Comparison of ENCODE assay signal across 10 mouse cellular contexts in genomic region chr2:38355731-38356427, GRCm38 (mm10). TPM values are rescaled to one million over a fixed set of nuclear protein-coding genes. Genes with fewer than 3 reads are reported as not detected.
A peak's percentile ranks its signal among the peaks of the same experiment; 100 is the strongest.
DNase-seq lines count a peak whose midpoint lies in the region; ATAC-seq lines count a peak whose summit lies in the region.
"Had no signal": no experiment of that assay in that cellular context is flagged by ENCODE, and none has a peak within 500 bp of the region (broad histone marks: within the 10 kb centered on the region; RNA-seq: fewer than 3 reads in every experiment).

No protein-coding gene starts in this region.

- DNase-seq in heart, adult 8-10 months (ENCODE audit: low spot score) = no peak
- peak; percentile 48 for DNase-seq in neural tube, embryonic 11.5 days (ENCODE audit: low spot score)
- DNase-seq in neural tube, embryonic 10.5 days (ENCODE audit: extremely low spot score, low spot score) = no peak
- no peak for DNase-seq in limb, embryonic 11.5 days (ENCODE audit: low spot score)
- DNase-seq in frontal cortex, postnatal 10 days (ENCODE audit: low spot score in 2 of 2) = no peak
- DNase-seq: adrenal gland, adult 8-10 months; gastrocnemius, postnatal 36 days had no signal

- peaks cover 20% of the 10 kb centered on the region for H3K4me1 ChIP-seq in heart, embryonic 11.5 days (ENCODE audit: control insufficient read depth, insufficient read depth, low read length)
- peaks cover 9% of the 10 kb centered on the region; the same call in 1 of the 2 replicates for H3K4me1 ChIP-seq in neural tube, embryonic 11.5 days (ENCODE audit: control insufficient read depth, insufficient read depth, low read length)
- H3K4me1 ChIP-seq in limb, embryonic 11.5 days (ENCODE audit: control insufficient read depth, insufficient read depth, low read length) = peaks cover 30% of the 10 kb centered on the region
- H3K4me1 ChIP-seq in stomach, embryonic 15.5 days = peaks cover 16% of the 10 kb centered on the region

- peaks cover 93% of the 10 kb centered on the region for H3K27me3 ChIP-seq in heart, embryonic 11.5 days (ENCODE audit: control insufficient read depth, insufficient read depth, low read length)
- H3K27me3 ChIP-seq in neural tube, embryonic 11.5 days (ENCODE audit: control insufficient read depth, insufficient read depth, low read length) = peaks cover 100% of the 10 kb centered on the region
- peaks cover 37% of the 10 kb centered on the region for H3K27me3 ChIP-seq in limb, embryonic 11.5 days (ENCODE audit: control insufficient read depth, insufficient read depth, low read length)
- H3K27me3 ChIP-seq in stomach, embryonic 15.5 days (replicated peaks) = peaks cover 98% of the 10 kb centered on the region

- H3K27ac ChIP-seq in heart, embryonic 11.5 days (ENCODE audit: low read depth, low read length) = no peak overlapping the region
- H3K27ac ChIP-seq in neural tube, embryonic 11.5 days (ENCODE audit: low read depth, low read length) = no peak overlapping the region
- H3K27ac ChIP-seq in limb, embryonic 11.5 days (replicated peaks; ENCODE audit: low read depth, low read length) = peak overlapping the region; percentile 49; the same call in 1 of the 2 replicates
- H3K27ac ChIP-seq in stomach, embryonic 15.5 days = no peak overlapping the region

- H3K4me2 ChIP-seq in heart, embryonic 11.5 days = peak overlapping the region; percentile 62
- peak overlapping the region; percentile 33; the same call in 1 of the 2 replicates for H3K4me2 ChIP-seq in neural tube, embryonic 11.5 days (ENCODE audit: low read depth)
- H3K4me2 ChIP-seq in limb, embryonic 11.5 days (ENCODE audit: low read depth, severe bottlenecking) = peak overlapping the region; percentile 89
- H3K4me2 ChIP-seq in stomach, embryonic 15.5 days = peak overlapping the region; percentile 23; the same call in 1 of the 2 replicates

- H3K9me3 ChIP-seq in heart, embryonic 11.5 days (replicated peaks; ENCODE audit: control insufficient read depth, low read length) = no peaks in the 10 kb centered on the region
- H3K9me3 ChIP-seq in neural tube, embryonic 11.5 days (ENCODE audit: control insufficient read depth, low read length) = no peaks in the 10 kb centered on the region
- no peaks in the 10 kb centered on the region for H3K9me3 ChIP-seq in limb, embryonic 11.5 days (ENCODE audit: control insufficient read depth, low read length)
- H3K9me3 ChIP-seq in stomach, embryonic 15.5 days = no peaks in the 10 kb centered on the region

- no peak for ATAC-seq in heart, embryonic 11.5 days (replicated peaks; ENCODE audit: insufficient number of reproducible peaks, low FRiP score, low TSS enrichment)
- no peak for ATAC-seq in neural tube, embryonic 11.5 days (ENCODE audit: insufficient read depth, low FRiP score, low TSS enrichment)
- no peak for ATAC-seq in limb, embryonic 11.5 days (ENCODE audit: insufficient number of reproducible peaks, low FRiP score, low TSS enrichment, low read depth)
- ATAC-seq in stomach, embryonic 15.5 days (ENCODE audit: insufficient read depth, low FRiP score, low read depth) = no peak
- ATAC-seq in cerebellum, adult (ENCODE audit: insufficient number of reproducible peaks, low FRiP score, low TSS enrichment) = no peak

- H3K4me3 ChIP-seq in heart, embryonic 11.5 days (ENCODE audit: low read depth, low read length) = peak overlapping the region; percentile 36
- no peak overlapping the region for H3K4me3 ChIP-seq in neural tube, embryonic 11.5 days (ENCODE audit: low read depth, low read length)
- H3K4me3 ChIP-seq in limb, embryonic 11.5 days (ENCODE audit: low read depth, low read length) = peak overlapping the region; percentile 63
- H3K4me3 ChIP-seq in stomach, embryonic 15.5 days (replicated peaks) = 0 out of 2 replicates have a peak overlapping the region, but pooled peaks have one; percentile 2

- no peaks in the 10 kb centered on the region for H3K36me3 ChIP-seq in heart, embryonic 11.5 days (ENCODE audit: control insufficient read depth, insufficient read depth, low read length)
- H3K36me3 ChIP-seq in neural tube, embryonic 11.5 days (ENCODE audit: control insufficient read depth, insufficient read depth, low read length) = no peaks in the 10 kb centered on the region
- H3K36me3 ChIP-seq in limb, embryonic 11.5 days (ENCODE audit: control insufficient read depth, insufficient read depth, low read length) = no peaks in the 10 kb centered on the region
- H3K36me3 ChIP-seq in stomach, embryonic 15.5 days = no peaks in the 10 kb centered on the region

- H3K9ac ChIP-seq in heart, embryonic 11.5 days (ENCODE audit: low read depth, low read length) = no peak overlapping the region
- H3K9ac ChIP-seq in neural tube, embryonic 11.5 days (ENCODE audit: low read length) = no peak overlapping the region
- H3K9ac ChIP-seq in limb, embryonic 11.5 days (ENCODE audit: low read length) = peak overlapping the region; percentile 47
- no peak overlapping the region for H3K9ac ChIP-seq in stomach, embryonic 15.5 days

- 2% methylated on average over 19 of the region's 19 CpGs for WGBS in heart, embryonic 11.5 days (ENCODE audit: insufficient replicate concordance)
- 0% methylated on average over 19 of the region's 19 CpGs for WGBS in neural tube, embryonic 11.5 days
- WGBS in limb, embryonic 11.5 days = 2% methylated on average over 19 of the region's 19 CpGs
- 2% methylated on average over 19 of the region's 19 CpGs for WGBS in stomach, embryonic 15.5 days

RNA-seq across cellular contexts. Expression of gene Lhx2, which starts 16.8 kb away (rescaled TPM):
- polyA plus RNA-seq in heart, embryonic 11.5 days (2014; fragmentation: Nextera tagmentation; extraction: Ambion mirVana) = 0.49 and 0.68 TPM in 2 replicates
- total RNA-seq in heart, adult 8-10 months (2022) = under 1 TPM in 1 of 4 experiments, not detected in 3; 0.24 TPM
- 6.0 and 8.7 TPM in 2 replicates for polyA plus RNA-seq in neural tube, embryonic 11.5 days (2014; fragmentation: Nextera tagmentation; extraction: Ambion mirVana)
- 29.0 and 31.2 TPM in 2 replicates for polyA plus RNA-seq in limb, embryonic 11.5 days (2014; fragmentation: Nextera tagmentation; extraction: Ambion mirVana)
- polyA plus RNA-seq in stomach, embryonic 15.5 days (2015; fragmentation: Nextera tagmentation; extraction: Ambion mirVana) = 0.15 and 0.41 TPM in 2 replicates
- total RNA-seq: adrenal gland, adult 8-10 months; gastrocnemius, postnatal 36 days had no signal

Comparison
In these comparisons a context has a peak if more than half of its experiments do, and no peak if none do; other contexts are left out.
1. H3K4me2 ChIP-seq: peak in every context shown above with its lines; median percentile 89 in limb, embryonic 11.5 days; 62 in heart, embryonic 11.5 days; 33 in neural tube, embryonic 11.5 days; 23 in stomach, embryonic 15.5 days.